Mouse (Mus musculus) embryonic facial prominence, embryonic 13.5 days (tissue): ENCODE measurements at regions not wholly inside any gene's neighbourhood (a gene's known extent, or its start where the extent isn't known, plus 50 kb on each side); places are given as distances from the start of the nearest gene placed in this dataset.
"Not testable (repeated sequence)": the region's sequence is repeated elsewhere in the genome, so short reads cannot be mapped to it uniquely, and the experiment has no call there.

ENCODE experiments used
- ATAC-seq: fragments of 200-750 bp; cut with Nextera tagmentation; 2 replicates; pipeline ENCODE4 v1.8.0; 2017; ENCODE audit warnings: low read depth; ENCODE audit not compliant: insufficient number of reproducible peaks, insufficient read depth, low FRiP score, low TSS enrichment
- H3K27ac ChIP-seq: fragments of 300-500 bp; sonication (generic); 2 replicates; pipeline ENCODE4 v1.5.1; 2015; ENCODE audit warnings: moderate library complexity, mild to moderate bottlenecking, inconsistent platforms
- H3K27me3 ChIP-seq: fragments of 300-500 bp; sonication (generic); 2 replicates; pipeline ENCODE4 v1.6.1; 2015; ENCODE audit warnings: mild to moderate bottlenecking, inconsistent platforms
- H3K36me3 ChIP-seq: fragments of 300-500 bp; sonication (generic); 2 replicates; pipeline ENCODE4 v1.6.1; 2015; ENCODE audit warnings: mild to moderate bottlenecking, inconsistent platforms
- H3K4me1 ChIP-seq: fragments of 300-500 bp; sonication (generic); 2 replicates; pipeline ENCODE4 v1.6.1; 2015; ENCODE audit warnings: inconsistent platforms
- H3K4me2 ChIP-seq: fragments of 300-500 bp; sonication (generic); 2 replicates; pipeline ENCODE4 v1.6.1; 2015; ENCODE audit warnings: moderate library complexity, mild to moderate bottlenecking, inconsistent platforms
- H3K4me3 ChIP-seq: fragments of 300-500 bp; sonication (generic); 2 replicates; pipeline ENCODE4 v1.5.1; 2015; ENCODE audit warnings: mild to moderate bottlenecking, inconsistent platforms
- H3K9ac ChIP-seq: fragments of 300-500 bp; sonication (generic); 2 replicates; pipeline ENCODE4 v1.6.1; 2015; ENCODE audit warnings: mild to moderate bottlenecking, inconsistent platforms
- H3K9me3 ChIP-seq: fragments of 300-500 bp; sonication (generic); 2 replicates; pipeline ENCODE4 v1.6.1; 2016; ENCODE audit warnings: inconsistent platforms
- WGBS: fragments of 180-500 bp; shearing (Covaris S2); methylation state at CpG from one replicate; pipeline ENCODE4 v1.1.7; 2015; ENCODE audit warnings: mixed read lengths; 5-methylcytosine and 5-hydroxymethylcytosine counted together

- 59% methylated on average over 3 of the region's 3 CpGs for WGBS
- no peak for ATAC-seq
Measured at GRCm38 (mm10) chr10:3192291-3192690, 75.3 kb downstream of the H60c start.

GRCm38 (mm10) chr10:3188361-3188760 lies 79.2 kb downstream of the H60c start:
- Histone ChIP-seq H3K4me2 (no peak overlapping the region), H3K36me3 (no peaks in the 10 kb centered on the region), H3K4me1 (no peaks in the 10 kb centered on the region), H3K27ac (no peak overlapping the region), H3K9me3 (0 out of 2 replicates have a peak, but pooled peaks cover 4% of the 10 kb centered on the region), H3K27me3 (no peaks in the 10 kb centered on the region), H3K9ac (no peak overlapping the region), H3K4me3 (no peak overlapping the region)
- WGBS = 76% methylated on average over 4 of the region's 4 CpGs
- no peak for ATAC-seq

More at GRCm38 (mm10) chr10:3192291-3192690, 75.3 kb downstream of the H60c start:
- Histone ChIP-seq H3K27ac (no peak overlapping the region), H3K27me3 (no peaks in the 10 kb centered on the region), H3K4me1 (no peaks in the 10 kb centered on the region), H3K9me3 (no peaks in the 10 kb centered on the region), H3K4me2 (no peak overlapping the region), H3K4me3 (no peak overlapping the region), H3K36me3 (no peaks in the 10 kb centered on the region), H3K9ac (no peak overlapping the region)

- Histone ChIP-seq H3K36me3 (no peaks in the 10 kb centered on the region), H3K4me3 (no peak overlapping the region), H3K4me2 (no peak overlapping the region), H3K4me1 (no peaks in the 10 kb centered on the region), H3K9ac (no peak overlapping the region), H3K27ac (no peak overlapping the region), H3K9me3 (no peaks in the 10 kb centered on the region; the same call in none of the 2 replicates), H3K27me3 (no peaks in the 10 kb centered on the region)
- no peak for ATAC-seq
Measured at GRCm38 (mm10) chr10:3180103-3180502, 87.5 kb downstream of the H60c start.

- Histone ChIP-seq H3K27ac (no peak overlapping the region), H3K27me3 (no peaks in the 10 kb centered on the region), H3K4me2 (no peak overlapping the region), H3K4me1 (no peaks in the 10 kb centered on the region), H3K4me3 (no peak overlapping the region), H3K9ac (no peak overlapping the region), H3K9me3 (peaks cover 3% of the 10 kb centered on the region), H3K36me3 (no peaks in the 10 kb centered on the region)
- ATAC-seq = no peak
Measured at GRCm38 (mm10) chr10:3173601-3174000, 94.0 kb downstream of the H60c start.

- WGBS = 52% methylated on average over 4 of the region's 4 CpGs
- H3K4me3 ChIP-seq, H3K9ac ChIP-seq, H3K27me3 ChIP-seq, ATAC-seq, H3K27ac ChIP-seq, H3K4me1 ChIP-seq, H3K4me2 ChIP-seq, H3K36me3 ChIP-seq, H3K9me3 ChIP-seq: not testable (repeated sequence)
Measured at GRCm38 (mm10) chr10:3172927-3173326, 94.6 kb downstream of the H60c start.

- Histone ChIP-seq H3K4me3 (no peak overlapping the region), H3K4me1 (no peaks in the 10 kb centered on the region), H3K27me3 (no peaks in the 10 kb centered on the region), H3K9ac (no peak overlapping the region), H3K36me3 (no peaks in the 10 kb centered on the region), H3K27ac (no peak overlapping the region), H3K4me2 (no peak overlapping the region), H3K9me3 (peaks cover 3% of the 10 kb centered on the region)
- ATAC-seq = no peak
- WGBS = 100% methylated on average over 1 of the region's 1 CpGs
Measured at GRCm38 (mm10) chr10:3172257-3172656, 95.3 kb downstream of the H60c start.

GRCm38 (mm10) chr10:3171366-3171765 lies 96.2 kb downstream of the H60c start:
- H3K4me2 ChIP-seq = no peak overlapping the region
- no peak for ATAC-seq
- no peak overlapping the region for H3K27ac ChIP-seq
- WGBS = 91% methylated on average over 5 of the region's 5 CpGs
- no peaks in the 10 kb centered on the region for H3K27me3 ChIP-seq
- H3K9ac ChIP-seq = no peak overlapping the region
- peaks cover 3% of the 10 kb centered on the region for H3K9me3 ChIP-seq
- H3K4me1 ChIP-seq = no peaks in the 10 kb centered on the region
- H3K36me3 ChIP-seq = no peaks in the 10 kb centered on the region
- no peak overlapping the region for H3K4me3 ChIP-seq

GRCm38 (mm10) chr10:3155542-3155941 lies 112.0 kb downstream of the H60c start:
- 84% methylated on average over 4 of the region's 4 CpGs for WGBS

GRCm38 (mm10) chr10:3148171-3148570 lies 119.4 kb downstream of the H60c start:
- no peak for ATAC-seq

More at GRCm38 (mm10) chr10:3155542-3155941, 112.0 kb downstream of the H60c start:
- Histone ChIP-seq H3K9me3 (peaks cover 7% of the 10 kb centered on the region; the same call in 1 of the 2 replicates), H3K27me3 (no peaks in the 10 kb centered on the region), H3K27ac (no peak overlapping the region), H3K4me3 (no peak overlapping the region), H3K9ac (no peak overlapping the region), H3K36me3 (no peaks in the 10 kb centered on the region), H3K4me1 (no peaks in the 10 kb centered on the region), H3K4me2 (no peak overlapping the region)
- ATAC-seq = no peak

GRCm38 (mm10) chr10:3139306-3139705 lies 128.3 kb downstream of the H60c start:
- Histone ChIP-seq H3K9ac (no peak overlapping the region), H3K4me3 (no peak overlapping the region), H3K36me3 (no peaks in the 10 kb centered on the region), H3K4me2 (no peak overlapping the region), H3K9me3 (peaks cover 16% of the 10 kb centered on the region), H3K27me3 (no peaks in the 10 kb centered on the region), H3K4me1 (no peaks in the 10 kb centered on the region), H3K27ac (no peak overlapping the region)
- WGBS = 83% methylated on average over 4 of the region's 4 CpGs
- ATAC-seq = no peak

More at GRCm38 (mm10) chr10:3148171-3148570, 119.4 kb downstream of the H60c start:
- no peaks in the 10 kb centered on the region for H3K36me3 ChIP-seq
- H3K4me3 ChIP-seq = no peak overlapping the region
- H3K4me2 ChIP-seq = no peak overlapping the region
- H3K4me1 ChIP-seq = no peaks in the 10 kb centered on the region
- no peak overlapping the region for H3K9ac ChIP-seq
- no peak overlapping the region for H3K27ac ChIP-seq
- peaks cover 8% of the 10 kb centered on the region for H3K9me3 ChIP-seq
- WGBS = 88% methylated on average over 4 of the region's 4 CpGs
- H3K27me3 ChIP-seq = no peaks in the 10 kb centered on the region

- no peak for ATAC-seq
- H3K9ac ChIP-seq = no peak overlapping the region
- H3K4me1 ChIP-seq = no peaks in the 10 kb centered on the region
- H3K4me2 ChIP-seq = no peak overlapping the region
- no peak overlapping the region for H3K27ac ChIP-seq
- H3K9me3 ChIP-seq = peaks cover 41% of the 10 kb centered on the region
- 68% methylated on average over 1 of the region's 1 CpGs for WGBS
- no peaks in the 10 kb centered on the region for H3K36me3 ChIP-seq
- H3K27me3 ChIP-seq = no peaks in the 10 kb centered on the region
- no peak overlapping the region for H3K4me3 ChIP-seq
Measured at GRCm38 (mm10) chr10:3127491-3127890, 140.1 kb downstream of the H60c start.

- ATAC-seq = no peak
- Histone ChIP-seq H3K4me3 (no peak overlapping the region), H3K27ac (no peak overlapping the region), H3K9me3 (peaks cover 76% of the 10 kb centered on the region), H3K27me3 (no peaks in the 10 kb centered on the region), H3K36me3 (no peaks in the 10 kb centered on the region), H3K4me2 (no peak overlapping the region), H3K9ac (no peak overlapping the region), H3K4me1 (no peaks in the 10 kb centered on the region)
- 87% methylated on average over 3 of the region's 3 CpGs for WGBS
Measured at GRCm38 (mm10) chr10:3117451-3118070, 150.0 kb downstream of the H60c start.
